Mouse (Mus musculus): Measurements from ENCODE around the gene Psmc3.

GRCm38 (mm10) chr2:91068872-91069165 lies 15.0 kb downstream of the Psmc3 start:
- TF ChIP-seq EP300 (IDR thresholded peaks at IDR 0.05), result no peak
- no peak for TF ChIP-seq CTCF (IDR thresholded peaks at IDR 0.05)

All from lung, postnatal 0 days (tissue).